Mouse (Mus musculus): ENCODE measurements around the gene Vps33b.
A peak's percentile ranks its signal among the peaks of the same experiment; 100 is the strongest.
"Not testable (repeated sequence)": the region's sequence is repeated elsewhere in the genome, so short reads cannot be mapped to it uniquely, and the experiment has no call there.

Vps33b gene

GRCm38 (mm10) chr7:80318670-80319069 lies 49.2 kb downstream of the Vps33b start:
- DNase-seq (ENCODE audit: low read depth, low spot score): no peak

- no peak for DNase-seq (ENCODE audit: low read depth, low spot score)
These were observed 50.5 kb downstream of the Vps33b start for GRCm38 (mm10) chr7:80319846-80320496.

GRCm38 (mm10) chr7:80323336-80323735 lies 53.9 kb downstream of the Vps33b start:
- DNase-seq (ENCODE audit: low read depth, low spot score): no peak

GRCm38 (mm10) chr7:80324043-80324815 lies 54.8 kb downstream of the Vps33b start, which contains the start of gene Rccd1:
Rccd1 (minus strand) TSS chr7:80324454.
- peak; percentile 82 for DNase-seq (ENCODE audit: low read depth, low spot score)

- DNase-seq (ENCODE audit: low read depth, low spot score): not testable (repeated sequence)
These were observed 55.3 kb downstream of the Vps33b start for GRCm38 (mm10) chr7:80324816-80325119.

GRCm38 (mm10) chr7:80325292-80325868 lies 55.9 kb downstream of the Vps33b start:
- no peak for DNase-seq (ENCODE audit: low read depth, low spot score)

GRCm38 (mm10) chr7:80326076-80326475 lies 56.6 kb downstream of the Vps33b start:
- no peak for DNase-seq (ENCODE audit: low read depth, low spot score)

- no peak for DNase-seq (ENCODE audit: low read depth, low spot score)
These were observed 60.8 kb downstream of the Vps33b start for GRCm38 (mm10) chr7:80330278-80330677.

GRCm38 (mm10) chr7:80331433-80331832 lies 62.0 kb downstream of the Vps33b start:
- no peak for DNase-seq (ENCODE audit: low read depth, low spot score)

- no peak for DNase-seq (ENCODE audit: low read depth, low spot score)
These were observed 65.4 kb downstream of the Vps33b start for GRCm38 (mm10) chr7:80334848-80335247.

- DNase-seq (ENCODE audit: low read depth, low spot score): no peak
These were observed 67.5 kb downstream of the Vps33b start for GRCm38 (mm10) chr7:80336932-80337331.

- DNase-seq (ENCODE audit: low read depth, low spot score): peak; percentile 54
These were observed 69.9 kb downstream of the Vps33b start for GRCm38 (mm10) chr7:80339371-80339770.

- DNase-seq (ENCODE audit: low read depth, low spot score): peak; percentile 96
These were observed 70.6 kb downstream of the Vps33b start for GRCm38 (mm10) chr7:80339793-80340628.

- peak; percentile 46 for DNase-seq (ENCODE audit: low read depth, low spot score)
These were observed 71.3 kb downstream of the Vps33b start, which contains the start of gene Unc45a for GRCm38 (mm10) chr7:80340793-80341192. Unc45a (minus strand) TSS chr7:80341005.

Measured in retina, adult 2 months (tissue).